Mouse (Mus musculus): Measurements from ENCODE around the gene Foxn3. TPM values are rescaled to one million over a fixed set of nuclear protein-coding genes. Genes with fewer than 3 reads are reported as not detected.

Gene Foxn3
- total RNA-seq, 2 experiments from 2014 or later, result 26.7 to 164 TPM

- ATAC-seq (replicated peaks; ENCODE audit: poor library complexity, severe bottlenecking), result no peak
Measured at GRCm38 (mm10) chr12:99279426-99279825, 284.0 kb downstream of the Foxn3 start.

- ATAC-seq (replicated peaks; ENCODE audit: poor library complexity, severe bottlenecking), result no peak
Measured at GRCm38 (mm10) chr12:99274589-99274988, 288.8 kb downstream of the Foxn3 start.

DNA sequence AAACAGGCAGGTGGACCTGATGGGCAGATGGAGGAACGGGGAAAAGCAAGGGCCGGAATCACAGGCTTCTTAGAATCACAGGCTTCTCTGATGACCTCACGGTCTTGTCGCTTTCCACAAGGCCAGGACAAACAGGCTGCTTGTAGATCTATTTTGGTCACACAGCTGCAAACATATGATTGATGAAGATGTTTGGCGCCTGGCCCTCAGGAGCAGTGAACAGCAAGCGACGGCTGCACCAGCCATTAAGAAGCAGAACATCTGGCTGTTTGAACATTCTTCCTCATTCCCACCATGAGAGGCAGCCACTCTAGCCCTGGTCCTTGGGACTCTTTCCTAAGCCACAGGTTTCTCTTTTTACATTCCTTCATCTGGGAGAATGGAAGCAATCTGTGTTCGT is 294.0 kb downstream of the Foxn3 start:
- no peak for ATAC-seq (replicated peaks; ENCODE audit: poor library complexity, severe bottlenecking)

GRCm38 (mm10) chr12:99268954-99269353 is 294.4 kb downstream of the Foxn3 start:
- ATAC-seq (replicated peaks; ENCODE audit: poor library complexity, severe bottlenecking), result no peak

GRCm38 (mm10) chr12:99267732-99268131 is 295.6 kb downstream of the Foxn3 start:
- ATAC-seq (replicated peaks; ENCODE audit: poor library complexity, severe bottlenecking), result no peak

GRCm38 (mm10) chr12:99266434-99266833 is 296.9 kb downstream of the Foxn3 start:
- no peak for ATAC-seq (replicated peaks; ENCODE audit: poor library complexity, severe bottlenecking)

GRCm38 (mm10) chr12:99265777-99266176 is 297.6 kb downstream of the Foxn3 start:
- no peak for ATAC-seq (replicated peaks; ENCODE audit: poor library complexity, severe bottlenecking)

GRCm38 (mm10) chr12:99264386-99264785 is 299.0 kb downstream of the Foxn3 start:
- peak; percentile 91 for ATAC-seq (replicated peaks; ENCODE audit: poor library complexity, severe bottlenecking)

GRCm38 (mm10) chr12:99263592-99264335 is 299.6 kb downstream of the Foxn3 start:
- no peak; the same call in 1 of the 2 replicates for ATAC-seq (replicated peaks; ENCODE audit: poor library complexity, severe bottlenecking)

DNA sequence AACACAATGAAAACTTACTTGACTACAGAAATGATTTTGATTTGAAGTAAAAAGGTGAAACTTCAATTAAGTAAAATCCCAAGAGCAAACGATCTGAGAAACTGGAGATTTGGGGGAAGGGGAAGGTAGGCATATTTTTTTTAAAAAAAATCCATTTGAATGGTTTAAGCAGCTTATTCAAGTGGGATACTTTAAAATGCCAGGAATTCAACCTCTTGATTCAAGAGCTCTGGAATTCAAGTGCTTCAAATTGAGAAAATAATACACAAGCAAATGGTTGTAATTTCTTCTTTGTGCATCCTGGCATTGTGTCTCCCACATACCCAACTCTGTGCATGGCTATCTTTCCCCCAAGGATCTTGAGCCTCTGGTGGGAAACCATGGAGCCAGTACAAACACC is 300.5 kb downstream of the Foxn3 start:
- no peak for ATAC-seq (replicated peaks; ENCODE audit: poor library complexity, severe bottlenecking)

DNA sequence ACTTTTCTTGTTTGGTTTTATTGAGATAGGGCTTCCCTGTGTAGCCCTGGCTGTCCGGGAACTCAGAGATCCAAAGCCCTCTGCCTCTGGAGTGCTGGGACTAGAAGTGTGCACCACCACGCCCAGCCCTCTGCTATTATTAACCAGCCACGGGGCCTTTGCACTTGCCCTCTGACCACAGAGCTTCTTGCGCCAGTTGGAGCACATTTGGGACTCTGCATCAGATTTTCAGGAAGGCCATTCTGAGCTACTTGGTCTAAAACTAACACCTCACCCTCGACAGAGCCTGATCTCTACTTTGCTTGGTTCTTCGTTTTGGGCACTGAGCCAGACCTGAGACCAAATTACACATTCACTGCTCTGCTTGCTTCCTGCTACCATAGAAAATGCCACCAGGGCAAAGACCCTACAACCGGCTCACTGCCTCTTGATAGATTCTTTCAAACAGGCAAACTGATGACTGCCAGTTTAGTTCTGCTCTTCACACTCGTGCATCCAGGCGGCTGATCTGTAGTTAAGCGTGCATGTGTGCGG is 301.2 kb downstream of the Foxn3 start:
- ATAC-seq (replicated peaks; ENCODE audit: poor library complexity, severe bottlenecking), result no peak

DNA sequence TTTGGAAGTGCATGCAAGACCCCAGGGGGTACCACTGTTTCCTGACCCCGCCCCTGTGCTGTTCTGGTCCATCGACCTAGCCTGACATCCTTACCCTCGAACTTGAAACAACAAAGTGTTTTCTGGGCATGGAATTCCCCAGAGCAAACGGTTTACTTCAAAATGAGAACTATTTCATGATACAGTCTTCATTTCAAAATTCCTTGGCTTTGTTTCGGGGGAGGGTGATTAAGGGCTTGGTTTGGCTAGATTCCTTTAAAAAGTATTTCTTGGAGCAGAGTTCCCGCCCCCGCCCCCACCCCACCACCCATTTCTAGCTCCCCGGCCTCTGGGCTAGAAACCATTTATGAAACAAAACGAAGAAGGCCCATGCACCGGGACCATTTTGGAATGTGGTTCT is 303.2 kb downstream of the Foxn3 start:
- no peak for ATAC-seq (replicated peaks; ENCODE audit: poor library complexity, severe bottlenecking)

- ATAC-seq (replicated peaks; ENCODE audit: poor library complexity, severe bottlenecking), result no peak
Measured at GRCm38 (mm10) chr12:99257570-99257969, 305.8 kb downstream of the Foxn3 start.

DNA sequence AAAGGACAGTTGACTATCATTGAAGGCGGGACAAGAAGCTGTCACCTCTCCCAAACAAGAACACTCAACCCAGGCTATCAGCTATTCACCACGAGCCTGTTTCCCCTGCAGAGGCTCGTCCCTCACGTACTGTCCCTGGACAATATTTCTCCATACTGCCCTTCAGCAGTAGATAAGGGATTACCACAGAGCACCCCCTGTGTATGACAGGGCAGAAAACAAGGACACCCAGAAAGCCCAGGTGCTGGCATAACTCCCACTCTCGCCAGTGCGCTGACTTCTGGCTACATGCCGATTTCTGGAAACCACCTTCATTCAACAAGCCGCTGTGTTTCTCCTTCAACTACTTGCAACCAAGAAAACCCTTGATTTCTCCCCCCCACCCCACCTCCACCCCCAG is 306.4 kb downstream of the Foxn3 start:
- peak; percentile 56 for ATAC-seq (replicated peaks; ENCODE audit: poor library complexity, severe bottlenecking)

GRCm38 (mm10) chr12:99256463-99256862 is 306.9 kb downstream of the Foxn3 start:
- ATAC-seq (replicated peaks; ENCODE audit: poor library complexity, severe bottlenecking), result no peak

- ATAC-seq (replicated peaks; ENCODE audit: poor library complexity, severe bottlenecking), result no peak
Measured at GRCm38 (mm10) chr12:99254436-99254835, 308.9 kb downstream of the Foxn3 start.

GRCm38 (mm10) chr12:99253562-99253961 is 309.8 kb downstream of the Foxn3 start:
- no peak for ATAC-seq (replicated peaks; ENCODE audit: poor library complexity, severe bottlenecking)

DNA sequence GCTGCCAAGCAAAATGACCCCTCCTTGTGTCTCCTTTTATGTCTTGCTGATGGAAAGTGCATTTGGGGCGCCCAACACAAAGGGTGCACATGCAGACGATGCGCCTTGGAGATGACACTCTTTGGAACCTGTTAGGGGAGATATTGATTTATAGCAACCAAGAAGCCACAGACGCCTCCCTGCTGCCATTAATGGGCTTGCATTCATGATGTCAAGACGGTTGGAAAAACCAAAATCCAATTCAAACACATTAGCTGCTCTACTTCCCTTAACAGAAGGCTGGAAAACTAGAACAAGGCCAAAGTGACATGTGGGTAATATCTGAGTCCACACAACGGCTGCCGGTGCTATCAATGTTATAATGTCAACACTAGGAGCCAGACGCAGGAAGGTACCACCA is 314.8 kb downstream of the Foxn3 start:
- no peak for ATAC-seq (replicated peaks; ENCODE audit: poor library complexity, severe bottlenecking)

GRCm38 (mm10) chr12:99247939-99248338 is 315.4 kb downstream of the Foxn3 start:
- peak; percentile 38; the same call in 1 of the 2 replicates for ATAC-seq (replicated peaks; ENCODE audit: poor library complexity, severe bottlenecking)

DNA sequence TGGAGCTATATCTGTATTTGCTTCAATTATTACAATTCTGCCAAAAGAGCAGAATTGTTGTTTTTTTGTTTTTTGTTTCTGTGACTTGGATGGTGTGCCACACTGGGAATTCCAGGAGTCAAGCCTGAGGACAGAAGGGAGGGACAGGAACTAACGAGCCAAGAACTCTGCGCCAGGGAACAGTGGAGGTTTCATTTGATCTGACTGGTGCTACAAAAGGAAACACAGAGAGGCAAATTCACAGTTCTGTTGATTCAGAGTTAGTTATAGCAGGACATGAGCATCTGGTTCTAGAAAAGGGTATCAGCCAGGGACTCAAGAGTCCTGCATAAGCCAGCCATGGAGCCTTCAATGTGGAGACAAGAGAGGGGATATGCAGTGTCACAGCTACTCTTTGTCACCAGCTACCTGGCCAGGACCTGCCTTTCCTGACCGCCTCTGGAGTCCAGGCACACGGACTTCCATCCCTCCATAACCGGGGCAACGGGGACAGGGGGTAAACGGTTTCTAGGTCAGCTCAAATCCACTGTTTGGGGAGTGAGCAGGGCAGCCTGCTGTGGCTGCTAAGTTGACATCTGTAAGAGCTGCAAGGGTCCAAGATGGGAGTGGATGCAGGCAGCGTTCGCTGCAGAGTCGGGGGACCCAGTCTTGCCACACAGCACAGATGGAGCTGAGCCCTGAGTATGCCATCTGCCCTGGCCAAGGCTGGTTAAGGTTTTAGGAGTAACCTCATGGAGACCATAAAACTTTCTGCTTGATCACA is 316.2 kb downstream of the Foxn3 start:
- ATAC-seq (replicated peaks; ENCODE audit: poor library complexity, severe bottlenecking), result no peak

GRCm38 (mm10) chr12:99244673-99245072 is 318.7 kb downstream of the Foxn3 start:
- no peak for ATAC-seq (replicated peaks; ENCODE audit: poor library complexity, severe bottlenecking)
